Mouse (Mus musculus) CH12.LX (cell line): ENCODE data around the gene Esrra. TPM values are rescaled to one million over a fixed set of nuclear protein-coding genes. Genes with fewer than 3 reads are reported as not detected.

Experiments used
- DNase-seq: peaks from one replicate; pipeline ENCODE4 v3.0.0-alpha.2; 2013; ENCODE audit errors: extremely low read depth
- H3K27ac ChIP-seq: 2 replicates; pipeline ENCODE4 v1.5.1; 2012; ENCODE audit warnings: low read depth, mild to moderate bottlenecking, control low read depth, moderate library complexity; ENCODE audit not compliant: insufficient read depth
- H3K27me3 ChIP-seq: replicated peaks from 2 replicates; pipeline ENCODE3; 2012; ENCODE audit warnings: inconsistent platforms
- H3K36me3 ChIP-seq, 2 experiments: replicated peaks in 1 of 2; 2 replicates each; pipeline versions ENCODE3 to v1.6.1; 2012; ENCODE audit warnings: inconsistent platforms in 1 of 2, low read length in 1 of 2, mild to moderate bottlenecking in 1 of 2, mixed read lengths in 1 of 2, moderate library complexity in 1 of 2; ENCODE audit not compliant: control insufficient read depth in 1 of 2, insufficient read depth in 1 of 2
- H3K4me1 ChIP-seq, 2 experiments: 2 replicates each; pipeline ENCODE4 v1.6.1; 2012; ENCODE audit warnings: inconsistent platforms in 1 of 2, moderate library complexity in 1 of 2; ENCODE audit not compliant: insufficient read depth in 2 of 2, control insufficient read depth in 1 of 2
- H3K4me2 ChIP-seq: 2 replicates; pipeline ENCODE4 v1.6.1; 2012; ENCODE audit warnings: low read depth, mild to moderate bottlenecking, control low read depth; ENCODE audit not compliant: poor library complexity, insufficient read depth, severe bottlenecking
- H3K4me3 ChIP-seq, 3 experiments: fragments of 150-350 bp in 1 of 3; sonication (generic) in 1 of 3; replicated peaks in 1 of 3; 2 replicates each; pipeline versions ENCODE3 to v1.5.1; 2011 to 2012; ENCODE audit warnings: low read depth in 2 of 3, low read length in 2 of 3, mild to moderate bottlenecking in 2 of 3, moderate library complexity in 2 of 3, control low read depth in 1 of 3, improper control_type of control experiment in 1 of 3, inconsistent platforms in 1 of 3, mixed read lengths in 1 of 3; ENCODE audit not compliant: poor library complexity in 1 of 3
- H3K79me2 ChIP-seq: replicated peaks from 2 replicates; pipeline ENCODE4 v1.6.1; 2012; ENCODE audit warnings: mild to moderate bottlenecking, moderate library complexity; ENCODE audit not compliant: control insufficient read depth, poor library complexity, insufficient read depth, severe bottlenecking; ENCODE audit errors: extremely low read depth
- H3K9ac ChIP-seq: 2 replicates; pipeline ENCODE4 v1.6.1; 2012; ENCODE audit warnings: low read depth, mild to moderate bottlenecking, control low read depth, moderate library complexity; ENCODE audit not compliant: insufficient read depth
- H3K9me3 ChIP-seq: replicated peaks from 2 replicates; pipeline ENCODE3; 2012; ENCODE audit warnings: low read length, inconsistent platforms, mixed read lengths
- CHD1 ChIP-seq: IDR thresholded peaks from 2 replicates; pipeline ENCODE4 v1.6.1; 2012; ENCODE audit warnings: low read depth, low read length, improper control_type of control experiment, inconsistent platforms
- ELF1 ChIP-seq: IDR thresholded peaks from 2 replicates; pipeline ENCODE4 v1.6.1; 2014; ENCODE audit warnings: low read depth, mild to moderate bottlenecking, inconsistent platforms, low read length, improper control_type of control experiment
- EP300 ChIP-seq: IDR thresholded peaks from 2 replicates; pipeline ENCODE4 v1.6.1; 2011; ENCODE audit warnings: low read length, improper control_type of control experiment
- HCFC1 ChIP-seq: IDR thresholded peaks from 2 replicates; pipeline ENCODE4 v1.6.1; 2012; ENCODE audit warnings: low read depth, mild to moderate bottlenecking, inconsistent platforms, low read length, improper control_type of control experiment
- KAT2A ChIP-seq: IDR thresholded peaks from 2 replicates; pipeline ENCODE4 v1.6.1; 2012; ENCODE audit warnings: low read length, improper control_type of control experiment, inconsistent platforms; ENCODE audit not compliant: insufficient replicate concordance
- MXI1 ChIP-seq: IDR thresholded peaks from 2 replicates; pipeline ENCODE4 v1.6.1; 2011; ENCODE audit warnings: mild to moderate bottlenecking, low read depth, low read length, improper control_type of control experiment
- NRF1 ChIP-seq: IDR thresholded peaks from 2 replicates; pipeline ENCODE4 v1.6.1; 2014; ENCODE audit warnings: low read depth, mild to moderate bottlenecking, inconsistent platforms, low read length, improper control_type of control experiment, moderate library complexity
- PAX5 ChIP-seq: IDR thresholded peaks from 2 replicates; pipeline ENCODE4 v1.6.1; 2012; ENCODE audit warnings: low read length, inconsistent platforms, mixed read lengths
- RAD21 ChIP-seq: IDR thresholded peaks from 2 replicates; pipeline ENCODE4 v1.6.1; 2011; ENCODE audit warnings: low read depth, mild to moderate bottlenecking, low read length, improper control_type of control experiment, moderate library complexity
- SMC3 ChIP-seq: IDR thresholded peaks from 2 replicates; pipeline ENCODE4 v1.6.1; 2011; ENCODE audit warnings: low read depth, low read length, improper control_type of control experiment
- UBTF ChIP-seq: IDR thresholded peaks from 2 replicates; pipeline ENCODE4 v1.6.1; 2012; ENCODE audit warnings: low read depth, mild to moderate bottlenecking, inconsistent platforms, low read length, improper control_type of control experiment, moderate library complexity
- dilution Hi-C: fragments of 300-500 bp; cut with MboI; formaldehyde crosslinking; loops from 2 replicates; pipeline ENCODE4 v1.14.3; 2020; ENCODE audit warnings: low sequenced_read_pairs; ENCODE audit not compliant: extremely low pct_unique_long_range_greater_than_20kb, extremely low pct_ligation_motif_present
- in situ Hi-C: fragments of 300-500 bp; cut with MboI; formaldehyde crosslinking; loops from 3 replicates; pipeline ENCODE4 v1.14.3; 2019; ENCODE audit warnings: low sequenced_read_pairs, low pct_ligation_motif_present, low pct_unique_long_range_greater_than_20kb, mixed read lengths
- polyA plus RNA-seq: library from polyadenylated mRNA; unstranded; fragments of >175 nt; gene quantifications from 2 replicates; pipeline ENCODE4 v1.2.1, GENCODE M21; 2012; ENCODE audit warnings: low read depth; ENCODE audit not compliant: insufficient read length
- total RNA-seq, 2 experiments: library from RNA; depleted of rRNA; stranded (reverse); fragments of 300-350 nt in 1 of 2; fragments of >200 nt in 1 of 2; gene quantifications; 2 replicates each; pipeline ENCODE4 v1.2.3; 2012 to 2014

Esrra gene
- total and polyA plus RNA-seq, 3 experiments: 13.6 to 28.7 (median 15.6) TPM

DNA sequence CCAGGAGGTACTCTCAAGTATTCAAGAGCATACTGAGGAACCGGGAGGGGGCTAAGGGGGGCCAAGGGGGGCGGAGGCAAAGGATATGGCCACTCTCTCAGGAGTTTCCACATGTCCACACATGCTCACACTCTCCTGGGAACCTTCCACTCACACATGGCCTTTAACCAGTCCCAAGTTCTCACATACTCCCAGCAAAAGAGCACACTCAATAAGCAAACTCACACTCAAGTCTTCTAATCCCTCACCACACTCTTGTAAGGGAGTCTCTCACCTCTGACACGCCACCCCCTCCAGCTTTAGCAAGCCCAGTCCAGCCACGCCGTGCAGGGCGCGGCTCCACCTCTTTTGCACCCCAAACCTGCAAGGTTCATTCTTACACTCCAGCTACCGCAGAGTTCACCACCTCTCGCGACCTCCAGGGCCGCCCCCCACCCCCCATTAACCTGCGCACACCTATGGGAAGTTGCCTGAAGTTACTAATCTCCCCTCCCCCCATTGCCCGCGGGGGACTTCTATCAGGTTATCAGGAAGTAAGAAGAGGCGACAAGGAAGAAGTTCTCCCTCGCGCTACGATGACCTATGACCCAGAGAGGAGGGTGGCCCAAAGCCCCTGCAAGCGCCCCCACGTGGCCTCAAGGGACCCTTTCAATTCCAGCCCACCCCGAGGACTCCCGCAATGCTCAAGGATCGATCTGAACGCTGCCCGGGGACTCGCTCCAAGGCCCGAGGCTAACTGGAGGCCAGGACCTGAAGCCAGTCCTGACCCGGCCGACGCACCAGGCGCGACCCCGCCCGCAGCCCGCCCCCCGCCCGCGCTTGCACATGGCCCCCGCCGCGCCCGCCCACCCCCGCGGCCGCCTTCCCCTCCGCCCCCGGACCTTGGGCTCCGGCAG, 624 bp downstream of the Esrra start (continued):
- TF ChIP-seq CHD1 (no peak), EP300 (no peak), KAT2A (no peak), NRF1 (no peak), PAX5 (no peak), RAD21 (no peak), ELF1 (peak; percentile 71), UBTF (no peak)

GRCm38 (mm10) chr19:6919876-6920740, 1.5 kb downstream of the Esrra start:
- Histone ChIP-seq H3K36me3 (peaks cover 0 to 42% of the 10 kb centered on the region in 2 experiments), H3K4me3 (peak overlapping the region in 2 of 3 experiments; percentile 74 to 90), H3K4me2 (peak overlapping the region; percentile 80), H3K27me3 (peaks cover 3% of the 10 kb centered on the region), H3K9ac (peak overlapping the region; percentile 81), H3K27ac (no peak overlapping the region), H3K9me3 (no peaks in the 10 kb centered on the region), H3K79me2 (0 out of 2 replicates have a peak, but pooled peaks cover 3% of the 10 kb centered on the region), H3K4me1 (peaks cover 11 to 32% of the 10 kb centered on the region in 2 experiments)
- in situ Hi-C loops: loop anchor here (5.0 kb wide), 1 partner anchor 48 kb away; no protein-coding TSS in a partner anchor
- no peak for DNase-seq
- no peak for TF ChIP-seq SMC3
- no peak for TF ChIP-seq MXI1
- dilution Hi-C loops: no loop called here

GRCm38 (mm10) chr19:6919431-6919830, 2.2 kb downstream of the Esrra start:
- 0 out of 2 replicates have a peak, but pooled peaks cover 3% of the 10 kb centered on the region for H3K79me2 ChIP-seq
- H3K9ac ChIP-seq: no peak overlapping the region
- peaks cover 7 to 29% of the 10 kb centered on the region in 2 experiments for H3K4me1 ChIP-seq
- H3K9me3 ChIP-seq: no peaks in the 10 kb centered on the region
- TF ChIP-seq HCFC1: no peak
- no peak overlapping the region for H3K4me3 ChIP-seq
- peaks cover 0 to 44% of the 10 kb centered on the region in 2 experiments for H3K36me3 ChIP-seq
- H3K27me3 ChIP-seq: peaks cover 3% of the 10 kb centered on the region
- in situ Hi-C loops: no loop called here
- no peak for DNase-seq
- no peak overlapping the region for H3K27ac ChIP-seq
- dilution Hi-C loops: no loop called here
- H3K4me2 ChIP-seq: no peak overlapping the region
